Mouse (Mus musculus): ENCODE results near the gene Aadacl2.

DNA sequence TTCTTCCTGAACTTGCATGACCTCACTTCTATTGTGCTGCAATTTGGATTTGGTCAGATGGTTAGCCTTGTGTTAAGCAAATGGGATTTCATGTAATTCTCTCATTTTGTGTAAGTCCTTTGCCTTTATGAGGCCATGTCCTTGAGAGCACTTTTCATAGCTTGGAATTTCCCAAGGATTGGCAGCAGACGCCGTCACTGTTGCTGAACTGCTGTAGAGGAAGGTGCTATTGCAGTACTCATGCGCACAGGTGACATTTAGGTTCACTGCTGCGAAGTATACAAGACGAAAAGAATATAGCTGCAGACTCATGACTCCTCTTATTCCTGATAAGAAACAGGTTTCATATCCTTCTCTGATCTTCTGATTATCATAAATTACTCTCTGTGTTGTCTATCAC, 35.7 kb upstream of the Aadacl2 start:
- TF ChIP-seq CTCF (IDR thresholded peaks at IDR 0.05; ENCODE audit: extremely low read depth, insufficient read depth, insufficient read length, insufficient replicate concordance) (no peak), POLR2A (IDR thresholded peaks at IDR 0.05; ENCODE audit: low read depth, low read length) (no peak)

Data from spleen, adult 2 months (tissue).